Mouse (Mus musculus) spleen, postnatal 10 days (tissue): ENCODE measurements around the gene Nrip2.
A peak's percentile ranks its signal among the peaks of the same experiment; 100 is the strongest.

Experiments
- DNase-seq, 2 experiments: peaks; one replicate each; pipeline ENCODE4 v3.0.0; 2021 to 2022; ENCODE audit warnings: low spot score in 2 of 2

The Nrip2 gene

DNA sequence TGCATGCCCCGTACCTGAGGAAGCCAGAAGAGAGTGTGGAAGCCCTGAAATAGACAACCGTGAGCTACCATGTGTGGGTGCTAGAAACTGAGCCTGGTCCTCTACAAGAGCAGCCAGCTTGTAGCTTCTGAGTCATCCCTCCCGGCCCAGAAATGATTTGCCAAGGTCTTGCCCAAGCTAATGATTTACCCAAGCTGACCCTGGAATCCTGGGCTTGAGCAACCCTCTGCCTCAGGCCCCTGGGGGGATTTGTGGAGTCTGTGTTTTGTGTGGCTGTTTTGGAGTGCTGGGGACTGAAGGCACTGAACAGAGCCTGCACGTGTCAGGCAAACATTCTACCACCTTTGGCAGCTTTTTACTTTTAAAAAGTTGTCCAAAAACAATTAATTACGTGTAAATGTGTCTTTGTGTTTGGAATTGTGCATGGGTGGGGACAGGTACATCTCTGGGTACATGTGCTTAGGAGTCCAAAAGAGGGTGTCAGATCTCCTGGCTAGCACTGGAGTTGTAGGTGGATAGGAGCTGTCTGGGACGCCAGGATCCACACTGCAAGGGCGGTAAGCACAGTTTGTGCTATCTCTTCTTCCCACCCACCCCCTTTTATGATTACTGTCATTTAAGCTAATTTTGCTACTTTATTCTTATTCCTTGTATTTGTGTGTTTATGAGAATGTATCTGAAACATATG, 1.4 kb upstream of the Nrip2 start:
- no peak for DNase-seq

DNA sequence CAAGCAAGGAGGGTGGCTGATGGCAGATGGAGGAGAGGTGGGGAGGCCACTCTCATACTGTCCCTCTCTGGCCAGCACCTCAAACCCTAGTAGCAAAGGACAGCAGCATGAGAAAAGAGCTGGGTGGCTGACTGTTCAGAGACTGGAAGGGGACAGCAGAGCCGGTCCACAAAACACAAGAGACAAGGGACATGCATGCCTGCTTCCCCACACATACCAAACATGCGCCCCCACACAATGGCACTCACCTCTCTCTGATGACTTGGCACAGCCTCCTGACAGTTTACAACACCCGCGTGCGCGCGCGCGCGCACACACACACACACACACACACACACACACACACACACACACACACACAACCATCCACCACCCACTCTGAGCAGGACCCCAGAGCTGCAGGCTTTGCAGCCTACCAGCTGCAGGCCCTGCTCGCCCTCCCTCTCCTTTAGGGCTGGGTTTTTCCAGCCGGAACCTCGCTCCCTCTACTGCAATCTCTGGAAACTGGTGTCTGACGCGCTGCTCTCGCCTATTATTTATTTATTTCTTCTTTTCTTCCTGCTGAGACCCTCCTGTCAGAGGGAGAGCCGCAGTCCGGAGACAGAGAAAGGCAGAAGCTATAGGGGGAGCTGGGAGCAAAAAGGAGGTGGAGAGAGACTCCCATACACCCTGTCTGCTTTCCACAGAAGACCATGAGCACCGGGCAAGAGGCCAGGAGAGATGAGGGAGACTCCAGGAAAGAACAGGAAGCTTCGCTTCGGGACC, 507 bp downstream of the Nrip2 start:
- no peak for DNase-seq

DNA sequence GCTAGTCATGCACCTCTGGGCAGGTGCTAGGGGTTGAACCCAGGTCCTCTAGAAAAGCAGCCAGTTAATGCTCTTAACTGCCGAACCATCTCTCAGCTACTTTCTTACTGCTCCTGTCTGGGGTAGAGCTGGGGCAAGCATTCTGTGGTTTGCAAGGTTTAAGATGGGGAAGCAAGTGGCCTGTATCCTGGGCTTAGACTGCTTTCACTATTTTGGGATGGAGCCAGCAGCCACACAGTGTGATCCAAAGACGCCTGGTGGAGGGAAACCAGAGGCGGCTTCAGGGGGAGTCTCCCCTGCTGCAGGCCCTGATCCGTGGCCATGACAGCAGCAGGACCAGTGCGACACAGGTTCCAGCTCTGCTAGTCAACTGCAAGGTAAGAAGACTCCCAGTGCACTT, 5.6 kb downstream of the Nrip2 start:
- no peak for DNase-seq

DNA sequence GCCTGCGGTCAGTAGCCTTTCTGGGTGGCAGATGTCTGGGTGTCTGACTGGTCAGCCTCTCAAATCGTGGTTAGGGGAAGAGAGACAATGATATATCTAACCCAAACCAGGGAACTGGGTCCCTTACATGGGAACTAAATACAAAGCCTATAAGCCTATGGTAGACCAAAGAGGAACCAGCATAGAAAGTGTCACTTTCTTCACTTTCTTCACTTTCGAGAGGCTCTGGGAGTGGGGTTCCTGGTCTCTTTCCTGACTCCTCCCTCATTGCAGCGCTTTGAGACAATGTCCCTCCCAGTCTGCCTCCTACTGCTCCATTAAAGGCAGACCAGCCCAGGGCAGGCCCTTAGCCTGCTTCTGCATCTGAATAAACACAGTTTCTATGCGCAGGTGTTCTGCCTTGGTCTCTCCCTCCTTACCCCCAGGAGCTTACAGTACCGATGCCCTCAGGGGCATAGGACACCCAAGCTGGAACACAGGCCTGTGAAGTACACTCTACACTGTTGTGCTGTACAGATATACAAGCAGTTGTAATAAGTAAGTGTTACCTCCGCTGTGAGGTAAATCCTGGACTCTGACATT, 9.5 kb downstream of the Nrip2 start:
- no peak for DNase-seq

DNA sequence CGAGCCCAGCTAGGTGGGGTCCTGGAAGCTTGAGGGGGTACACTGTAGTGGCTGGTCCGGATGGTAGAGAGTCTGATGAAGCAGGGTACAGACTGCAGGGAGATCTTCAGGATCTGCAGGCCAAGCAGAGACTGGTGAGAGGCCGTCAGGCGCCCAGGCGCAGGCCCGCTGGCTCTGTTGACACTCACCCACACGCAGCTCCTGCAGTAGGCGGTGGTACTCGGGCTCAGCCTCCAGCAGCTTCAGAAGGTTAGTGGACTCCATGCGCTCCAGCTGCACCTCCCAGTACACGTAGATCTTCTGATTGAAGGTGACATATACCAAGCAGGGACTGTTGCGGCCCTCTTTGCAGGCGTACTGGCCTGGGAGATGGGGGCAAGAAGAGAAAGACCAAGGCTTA, 11.2 kb downstream of the Nrip2 start:
- DNase-seq, result no peak

DNA sequence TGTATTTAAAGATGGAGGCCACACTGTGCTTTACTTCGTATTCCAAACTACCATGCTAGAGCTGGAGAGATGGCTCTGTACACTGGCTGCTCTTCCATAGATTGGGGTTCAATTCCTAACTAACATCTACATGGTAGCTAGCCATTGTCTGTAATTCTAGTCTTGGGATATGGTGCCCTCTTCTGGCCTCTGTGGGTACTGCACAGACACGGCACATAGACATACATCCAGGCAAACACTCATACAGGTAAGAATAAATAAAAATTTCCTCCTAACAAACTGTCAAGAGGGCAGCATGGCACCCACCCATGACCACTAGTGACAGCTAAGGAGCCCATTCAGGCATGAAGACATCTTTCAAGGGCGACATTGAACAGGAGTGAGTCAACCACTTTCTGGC, 12.0 kb downstream of the Nrip2 start:
- peak; percentile 82 to 85 for DNase-seq

DNA sequence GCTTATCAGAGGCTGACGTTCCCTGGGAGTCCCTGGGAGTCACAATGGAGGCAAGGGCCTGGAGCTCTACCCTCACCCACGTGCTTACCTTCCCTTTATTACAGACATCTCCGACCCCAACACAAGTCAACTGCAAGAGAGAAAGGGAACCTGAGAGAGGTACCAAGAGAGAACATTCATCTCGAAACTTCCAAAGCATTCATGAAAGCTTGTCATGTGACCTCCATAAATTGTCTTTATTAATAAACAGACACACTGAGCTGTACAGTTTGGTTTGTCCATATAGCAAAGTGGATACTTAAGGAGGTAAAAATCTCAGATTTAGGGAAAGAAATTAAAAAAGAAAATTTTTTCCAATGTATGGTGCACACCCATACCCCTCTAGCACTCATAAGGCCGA, 17.1 kb downstream of the Nrip2 start:
- DNase-seq, result no peak

DNA sequence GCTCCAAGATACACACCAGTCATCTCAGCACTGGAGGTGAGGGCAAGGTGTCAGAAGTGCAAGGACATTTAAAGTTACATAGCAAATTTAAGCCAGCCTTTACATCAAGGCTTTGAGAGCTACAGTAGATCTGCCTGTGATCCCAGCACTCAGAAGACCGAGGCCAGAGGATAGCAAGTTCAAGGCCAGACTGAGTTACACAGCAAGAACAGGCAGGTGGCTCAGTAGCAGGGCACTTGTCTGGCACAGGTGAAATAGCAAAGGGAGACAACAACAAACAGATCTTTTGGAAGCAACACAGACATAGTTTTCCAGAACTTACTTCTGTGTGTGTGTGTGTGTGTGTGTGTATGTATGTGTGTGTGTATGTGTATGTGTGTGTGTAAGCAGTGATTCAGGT, 19.0 kb downstream of the Nrip2 start:
- DNase-seq, result no peak

DNA sequence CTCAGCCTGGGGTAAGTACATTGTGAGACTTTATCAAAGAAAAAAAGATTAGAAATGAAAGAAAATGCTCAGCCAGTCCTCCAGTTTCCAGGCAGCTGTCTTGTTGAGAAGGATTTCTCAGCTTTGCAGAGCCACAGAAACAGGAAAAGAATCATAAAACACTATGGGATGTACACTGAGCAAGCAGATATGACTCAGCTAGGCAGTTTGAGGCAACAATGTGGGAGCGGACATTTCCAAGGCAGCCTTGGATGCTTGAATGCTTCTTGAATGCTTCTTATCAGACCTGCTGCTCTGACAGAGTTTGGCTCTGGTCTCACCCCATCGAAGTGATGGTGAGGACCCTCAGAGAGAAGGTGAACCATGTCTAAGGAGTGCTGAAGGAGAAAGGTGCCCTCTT, 21.9 kb downstream of the Nrip2 start:
- no peak for DNase-seq

DNA sequence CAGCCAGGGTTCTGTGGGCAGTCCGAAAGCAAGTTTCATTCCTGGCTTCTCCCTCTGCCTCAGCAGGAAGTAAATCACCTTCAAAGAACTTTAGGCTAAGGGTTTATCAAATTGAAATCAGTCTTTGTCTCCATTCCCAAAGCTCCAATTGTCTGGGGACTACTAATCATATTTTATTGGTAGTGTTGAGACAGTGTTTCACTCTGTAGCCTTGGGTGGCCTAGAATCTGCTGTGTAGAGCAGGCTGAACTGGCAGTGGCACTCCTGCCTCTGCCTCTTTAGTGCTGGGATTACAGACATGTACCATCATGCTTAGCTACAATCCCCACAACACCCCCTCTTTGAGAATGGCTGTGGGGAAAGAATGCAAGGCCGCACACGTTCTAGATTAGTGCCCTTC, 22.4 kb downstream of the Nrip2 start:
- DNase-seq, result no peak

DNA sequence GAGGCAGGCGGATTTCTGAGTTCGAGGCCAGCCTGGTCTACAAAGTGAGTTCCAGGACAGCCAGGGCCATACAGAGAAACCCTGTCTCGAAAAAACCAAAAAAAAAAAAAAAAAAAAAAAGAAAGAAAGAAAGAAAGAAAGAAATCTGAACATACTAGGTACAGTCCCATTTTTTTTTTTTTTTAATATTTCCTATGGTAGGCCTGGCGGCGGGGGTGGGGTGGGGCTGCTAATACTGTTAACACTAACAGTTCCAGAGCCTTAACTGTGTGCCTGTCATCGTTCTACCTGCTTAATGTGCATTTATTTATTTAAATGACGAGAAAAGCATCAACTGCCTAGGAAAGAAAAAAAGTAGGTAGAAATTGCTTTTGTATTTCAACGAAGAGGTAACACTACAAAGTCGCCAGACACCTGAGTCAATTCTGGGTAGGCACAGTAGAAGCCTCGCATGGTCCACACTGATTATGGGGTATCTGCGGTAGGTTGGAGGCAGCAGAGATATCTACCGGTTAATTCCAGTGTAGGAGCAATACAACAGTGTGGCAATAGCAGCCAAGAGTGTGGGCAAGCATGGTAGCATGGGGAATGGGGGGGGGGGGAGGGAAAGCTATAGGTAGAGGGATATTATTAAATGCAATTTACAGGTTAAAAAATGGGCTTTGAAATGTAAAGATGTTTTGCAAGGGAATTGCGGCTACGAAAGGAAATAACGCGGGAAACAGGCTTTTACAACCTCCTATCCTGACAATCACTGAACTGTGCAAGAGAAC, 24.6 kb downstream of the Nrip2 start:
- no peak for DNase-seq

DNA sequence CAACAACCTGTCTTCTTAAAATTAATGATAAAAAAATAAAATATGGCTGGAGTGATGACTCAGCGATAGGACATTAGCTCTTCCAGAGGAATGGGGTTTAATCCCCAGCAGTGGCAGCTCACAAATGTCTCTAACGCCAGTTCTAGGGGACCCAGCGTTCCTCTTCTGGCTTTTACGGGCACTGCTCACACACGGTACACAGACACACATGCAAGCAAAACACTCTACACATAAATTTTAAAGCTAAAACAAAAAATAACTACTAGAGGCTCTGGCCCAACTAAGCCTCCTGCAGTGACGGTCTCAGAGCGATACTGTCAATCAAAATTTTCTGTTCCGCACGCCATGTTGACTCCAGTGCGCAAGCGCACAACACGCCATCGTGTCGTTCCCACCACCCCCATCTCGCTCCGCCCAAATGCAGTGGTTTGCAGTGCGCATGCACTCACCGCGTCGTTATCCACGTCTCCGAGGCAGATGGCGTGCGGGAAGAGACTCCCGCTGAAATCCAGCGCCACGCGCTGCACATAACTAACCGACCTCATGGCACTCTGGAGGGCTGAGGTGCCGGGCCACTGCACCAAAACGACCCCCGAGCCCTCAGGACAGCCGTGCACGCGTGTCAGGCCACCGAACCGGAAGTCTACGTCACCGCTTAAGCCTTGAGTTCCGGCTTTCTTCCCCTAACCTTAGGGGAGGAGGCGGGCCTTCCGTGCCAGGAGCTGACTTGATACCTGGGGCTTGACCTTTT, 25.3 kb downstream of the Nrip2 start, which contains the start of gene Itfg2:
Itfg2 (minus strand) TSS at position 663 of the 751 bp plus-strand sequence.
- DNase-seq, result peak; percentile 92 to 96

DNA sequence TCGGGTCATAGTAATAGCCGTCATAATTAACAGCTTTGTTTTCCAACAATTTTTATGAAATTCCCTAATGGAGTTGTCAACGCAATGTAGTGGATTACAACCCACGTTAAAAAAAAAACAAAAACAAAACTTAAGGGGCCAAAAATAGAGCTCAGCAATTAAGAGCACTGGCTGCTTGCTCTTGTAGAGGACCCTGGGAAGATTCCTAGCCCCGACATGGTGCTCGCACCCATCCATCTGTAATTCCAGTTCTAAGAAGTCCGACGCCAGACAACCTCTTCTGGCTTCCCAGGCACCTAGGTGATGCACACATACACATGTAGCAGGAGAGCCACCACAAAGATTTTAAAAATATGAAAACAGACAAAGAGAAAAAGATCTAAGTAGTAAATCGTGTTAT, 25.9 kb downstream of the Nrip2 start:
- no peak for DNase-seq

DNA sequence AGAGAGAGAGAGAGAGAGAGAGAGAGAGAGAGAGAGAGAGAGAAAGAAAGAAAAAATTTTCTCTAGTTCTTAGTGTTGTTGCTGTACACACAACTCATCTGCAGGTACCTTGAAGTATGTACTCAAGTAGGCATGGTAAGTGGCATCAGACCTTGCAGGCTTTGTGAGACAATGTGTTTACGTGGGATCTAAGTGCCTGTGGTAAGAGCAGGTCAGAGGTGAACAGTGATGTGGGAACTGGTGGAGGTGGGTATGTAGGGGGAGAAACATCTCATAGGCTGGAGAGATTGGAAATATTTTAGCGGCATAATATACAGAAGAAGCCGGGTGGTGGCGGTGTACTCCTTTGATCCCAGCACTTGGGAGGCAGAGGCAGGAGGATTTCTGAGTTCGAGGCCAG, 28.5 kb downstream of the Nrip2 start:
- no peak for DNase-seq

DNA sequence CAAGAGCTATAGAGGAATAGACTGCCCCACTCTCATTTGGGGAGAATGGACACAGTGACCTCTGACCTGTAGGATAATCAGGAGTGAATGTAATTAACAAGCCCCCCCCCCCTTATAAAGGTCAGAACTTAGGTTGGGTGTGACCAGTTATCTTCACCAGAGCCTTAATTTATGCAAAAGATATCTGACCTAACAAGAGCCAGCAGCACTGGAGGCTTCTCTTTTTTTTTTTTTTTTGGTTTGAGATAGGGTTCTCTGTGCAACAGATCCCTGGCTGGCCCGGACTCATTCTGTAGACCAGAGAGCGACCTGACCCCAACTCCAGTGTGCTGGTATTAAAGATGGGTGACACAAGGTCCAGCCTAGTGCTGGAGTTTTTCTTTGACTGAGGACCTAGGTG, 30.2 kb downstream of the Nrip2 start:
- DNase-seq, result no peak

DNA sequence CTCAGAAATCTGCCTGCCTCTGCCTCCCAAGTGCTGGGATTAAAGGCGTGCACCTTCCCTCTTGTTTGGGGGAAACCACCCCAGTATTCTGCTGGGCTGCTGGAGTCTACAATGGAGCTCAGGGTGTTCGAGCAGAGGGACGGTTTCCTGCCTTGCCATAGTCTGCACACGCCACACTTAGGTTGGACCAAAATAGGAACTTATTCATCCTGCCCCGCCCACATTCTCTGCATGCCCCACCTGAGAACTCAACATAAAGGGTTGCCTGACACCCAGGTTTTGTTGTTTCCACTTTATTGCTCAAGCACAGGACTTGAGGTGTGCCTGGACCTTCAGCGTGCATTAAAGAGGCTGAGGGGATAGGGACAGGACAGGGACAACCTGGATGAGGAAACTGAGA, 30.7 kb downstream of the Nrip2 start:
- DNase-seq, result no peak

DNA sequence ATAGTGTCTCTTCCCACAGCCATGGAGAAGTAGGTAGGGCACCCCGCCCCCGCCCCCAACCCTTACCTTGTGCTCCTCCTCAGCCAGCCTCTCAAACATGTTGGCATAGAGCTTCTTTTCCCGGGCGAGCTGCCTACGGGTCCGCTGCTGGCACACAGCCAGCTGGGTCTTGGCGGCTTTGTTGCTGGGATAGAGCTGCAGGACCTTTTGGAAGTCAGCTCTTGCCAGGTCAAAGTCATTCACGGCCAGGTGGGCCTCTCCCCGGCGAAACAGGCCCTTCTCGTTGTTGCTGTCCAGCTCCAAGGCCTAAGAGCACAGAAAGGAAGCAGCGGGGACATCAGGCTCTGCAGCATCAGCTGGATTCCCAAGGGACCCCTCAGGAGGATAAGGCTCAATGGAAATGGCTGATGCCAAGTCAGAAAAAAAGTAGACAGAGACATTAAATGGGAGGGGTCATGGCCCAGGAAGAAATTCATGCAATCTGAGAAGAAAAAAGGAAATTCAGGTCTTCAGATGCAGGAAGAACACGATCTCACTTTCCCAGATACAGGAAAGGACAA, 33.3 kb downstream of the Nrip2 start:
- DNase-seq, result no peak

DNA sequence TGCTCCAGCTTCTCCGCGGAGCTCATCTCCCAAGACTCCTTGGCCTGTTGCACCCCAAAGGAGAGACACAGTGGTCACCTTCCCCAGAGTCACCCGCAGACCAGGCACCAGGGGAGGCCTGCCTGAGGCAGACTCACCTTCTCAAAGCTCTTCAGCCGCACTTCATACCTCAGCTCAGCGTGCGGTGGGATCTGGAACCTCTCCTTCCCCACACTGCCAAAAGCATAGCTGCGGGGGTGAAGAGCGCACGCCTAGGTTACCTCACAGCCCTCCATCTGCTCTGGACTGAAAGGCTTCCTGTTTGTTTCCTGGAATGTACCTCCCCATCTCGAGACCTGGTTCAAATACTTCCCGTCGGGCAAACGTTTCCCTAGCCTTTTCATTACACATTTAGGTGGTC, 34.5 kb downstream of the Nrip2 start:
- DNase-seq, result no peak

DNA sequence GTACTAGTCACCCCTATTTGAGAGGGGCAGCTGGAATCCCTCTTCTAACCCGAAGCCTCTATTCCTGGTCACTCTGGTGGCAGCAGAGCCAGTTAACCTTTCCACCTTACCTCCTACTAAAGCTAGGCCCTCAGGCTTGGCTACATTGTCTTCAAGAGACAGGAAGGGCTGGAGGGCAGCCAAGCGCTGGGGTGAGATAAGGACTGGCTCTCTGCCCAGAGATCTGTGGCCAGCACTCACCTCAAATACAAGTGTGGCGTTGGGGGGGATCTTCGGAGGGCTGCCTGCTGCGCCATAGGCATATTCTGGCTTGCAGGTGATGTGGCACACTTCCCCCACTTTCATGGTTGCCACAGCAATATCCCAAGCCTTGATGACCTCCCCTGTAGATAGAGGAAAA, 36.4 kb downstream of the Nrip2 start:
- peak; percentile 34 to 65 for DNase-seq

DNA sequence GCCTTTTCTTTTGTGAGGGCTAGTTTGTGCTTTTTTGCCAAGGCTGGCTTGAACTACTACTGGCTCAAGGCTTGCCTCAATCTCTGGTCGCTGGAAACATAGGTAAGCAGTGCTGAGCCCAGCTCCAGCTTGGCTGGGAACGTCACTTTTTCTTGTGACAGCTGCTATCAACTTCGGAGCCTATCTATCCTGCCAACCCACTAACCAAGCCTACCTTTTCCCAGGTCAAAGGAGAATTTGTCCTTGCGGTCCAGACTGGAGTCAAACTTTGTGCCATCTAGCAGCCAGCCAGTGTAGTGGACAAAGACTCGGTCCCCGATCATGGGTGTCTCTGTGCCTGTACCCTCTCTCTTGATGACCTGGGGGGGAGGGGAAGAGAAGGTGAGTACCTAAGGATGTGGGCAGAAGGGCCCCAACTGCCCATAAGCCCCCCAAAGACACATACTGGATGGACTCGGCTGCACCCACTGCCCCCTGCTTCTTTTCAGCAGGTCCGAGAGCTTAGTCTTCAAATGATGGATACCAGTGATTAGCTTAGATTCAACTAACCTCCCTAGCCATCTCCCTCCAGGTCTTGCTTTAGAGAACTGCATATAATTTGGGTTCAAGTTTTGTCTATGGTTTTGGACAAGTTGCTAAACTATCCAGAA, 37.4 kb downstream of the Nrip2 start:
- no peak for DNase-seq

DNA sequence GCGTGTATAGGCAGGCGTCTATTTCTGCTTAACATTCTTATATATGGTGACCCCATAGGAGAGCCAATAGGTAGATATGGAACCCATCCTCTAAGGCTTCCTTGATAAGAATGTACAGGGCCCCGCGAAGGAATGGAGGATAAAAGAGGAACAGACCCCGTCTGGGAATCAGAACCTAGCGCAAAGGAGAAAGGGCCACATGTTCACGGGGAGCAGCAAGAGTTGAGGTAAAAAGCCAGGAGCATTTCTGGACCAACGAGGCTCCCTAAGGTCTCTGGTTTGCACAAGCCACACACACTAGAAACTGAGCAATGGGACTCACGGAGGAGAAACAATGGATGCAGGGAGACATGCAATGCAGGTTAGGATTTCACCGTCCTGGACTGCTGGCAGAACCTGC, 38.2 kb downstream of the Nrip2 start:
- DNase-seq, result no peak
